Mouse (Mus musculus): Measurements from ENCODE around the gene Cyp1b1.

Cyp1b1 gene

GRCm38 (mm10) chr17:79713643-79714367 lies 1.1 kb downstream of the Cyp1b1 start:
- no peak for DNase-seq (ENCODE audit: low spot score)

- DNase-seq (ENCODE audit: low spot score), result no peak
Measured at GRCm38 (mm10) chr17:79713276-79713642, 1.6 kb downstream of the Cyp1b1 start.

- DNase-seq (ENCODE audit: low spot score), result no peak
Measured at GRCm38 (mm10) chr17:79712536-79712935, 2.3 kb downstream of the Cyp1b1 start.

- no peak for DNase-seq (ENCODE audit: low spot score)
Measured at GRCm38 (mm10) chr17:79711944-79712343, 2.9 kb downstream of the Cyp1b1 start.

GRCm38 (mm10) chr17:79710246-79710842 lies 4.5 kb downstream of the Cyp1b1 start:
- no peak for DNase-seq (ENCODE audit: low spot score)

- no peak for DNase-seq (ENCODE audit: low spot score)
Measured at GRCm38 (mm10) chr17:79709718-79710117, 5.1 kb downstream of the Cyp1b1 start.

GRCm38 (mm10) chr17:79708168-79708567 lies 6.7 kb downstream of the Cyp1b1 start:
- no peak for DNase-seq (ENCODE audit: low spot score)

- no peak for DNase-seq (ENCODE audit: low spot score)
Measured at GRCm38 (mm10) chr17:79705671-79706455, 9.0 kb downstream of the Cyp1b1 start.

GRCm38 (mm10) chr17:79700871-79701270 lies 14.0 kb downstream of the Cyp1b1 start:
- no peak for DNase-seq (ENCODE audit: low spot score)

GRCm38 (mm10) chr17:79699197-79699596 lies 15.7 kb downstream of the Cyp1b1 start:
- no peak for DNase-seq (ENCODE audit: low spot score)

- no peak for DNase-seq (ENCODE audit: low spot score)
Measured at GRCm38 (mm10) chr17:79695541-79695940, 19.3 kb downstream of the Cyp1b1 start.

- DNase-seq (ENCODE audit: low spot score), result no peak
Measured at GRCm38 (mm10) chr17:79695106-79695505, 19.8 kb downstream of the Cyp1b1 start.

- DNase-seq (ENCODE audit: low spot score), result no peak
Measured at GRCm38 (mm10) chr17:79670837-79671236, 44.0 kb downstream of the Cyp1b1 start.

- DNase-seq (ENCODE audit: low spot score), result no peak
Measured at GRCm38 (mm10) chr17:79664106-79664417, 50.8 kb downstream of the Cyp1b1 start.

GRCm38 (mm10) chr17:79663393-79664105 lies 51.3 kb downstream of the Cyp1b1 start:
- peak; percentile 11 for DNase-seq (ENCODE audit: low spot score)

- no peak for DNase-seq (ENCODE audit: low spot score)
Measured at GRCm38 (mm10) chr17:79661848-79662247, 53.0 kb downstream of the Cyp1b1 start.

GRCm38 (mm10) chr17:79661387-79661786 lies 53.5 kb downstream of the Cyp1b1 start:
- peak; percentile 38 for DNase-seq (ENCODE audit: low spot score)

- no peak for DNase-seq (ENCODE audit: low spot score)
Measured at GRCm38 (mm10) chr17:79658863-79659262, 56.0 kb downstream of the Cyp1b1 start.

GRCm38 (mm10) chr17:79658452-79658851 lies 56.4 kb downstream of the Cyp1b1 start:
- no peak for DNase-seq (ENCODE audit: low spot score)

- DNase-seq (ENCODE audit: low spot score), result no peak
Measured at GRCm38 (mm10) chr17:79657785-79658184, 57.1 kb downstream of the Cyp1b1 start.

GRCm38 (mm10) chr17:79654187-79654586 lies 60.7 kb downstream of the Cyp1b1 start:
- no peak for DNase-seq (ENCODE audit: low spot score)

- DNase-seq (ENCODE audit: low spot score), result no peak
Measured at GRCm38 (mm10) chr17:79653171-79653570, 61.7 kb downstream of the Cyp1b1 start.
